Mouse (Mus musculus) forebrain, postnatal 0 days (tissue): Measurements from ENCODE around the gene Pitpnc1. TPM values are rescaled to one million over a fixed set of nuclear protein-coding genes. Genes with fewer than 3 reads are reported as not detected.

Source experiments
- ATAC-seq: fragments of 200-750 bp; cut with Nextera tagmentation; 2 replicates; pipeline ENCODE4 v1.8.0; 2017; ENCODE audit warnings: mild to moderate bottlenecking, moderate library complexity
- DNase-seq: peaks from one replicate; pipeline ENCODE4 v3.0.0-alpha.2; 2015
- H3K27ac ChIP-seq: fragments of 300-500 bp; sonication (generic); 2 replicates; pipeline ENCODE4 v1.5.1; 2014; ENCODE audit warnings: low read depth, mild to moderate bottlenecking, antibody characterized with exemption, low read length, moderate library complexity, mixed read lengths
- H3K27me3 ChIP-seq: fragments of 300-500 bp; sonication (generic); 2 replicates; pipeline ENCODE4 v1.6.1; 2014; ENCODE audit warnings: mild to moderate bottlenecking, low read length, mixed read lengths; ENCODE audit not compliant: insufficient read depth
- H3K36me3 ChIP-seq: fragments of 300-500 bp; sonication (generic); 2 replicates; pipeline ENCODE4 v1.6.1; 2014; ENCODE audit warnings: mild to moderate bottlenecking, moderate library complexity; ENCODE audit not compliant: insufficient read depth
- H3K4me1 ChIP-seq: fragments of 300-500 bp; sonication (generic); 2 replicates; pipeline ENCODE4 v1.6.1; 2014; ENCODE audit warnings: antibody characterized with exemption; ENCODE audit not compliant: insufficient read depth
- H3K4me2 ChIP-seq: fragments of 300-500 bp; sonication (generic); 2 replicates; pipeline ENCODE4 v1.6.1; 2014; ENCODE audit warnings: low read depth, mild to moderate bottlenecking, moderate library complexity
- H3K4me3 ChIP-seq: fragments of 300-500 bp; sonication (generic); 2 replicates; pipeline ENCODE4 v1.5.1; 2014; ENCODE audit warnings: low read depth, low read length, mixed read lengths
- H3K9ac ChIP-seq: fragments of 300-500 bp; sonication (generic); 2 replicates; pipeline ENCODE4 v1.6.1; 2014; ENCODE audit warnings: mild to moderate bottlenecking
- H3K9me3 ChIP-seq: fragments of 300-500 bp; sonication (generic); 2 replicates; pipeline ENCODE4 v1.6.1; 2016; ENCODE audit warnings: low read length
- CTCF ChIP-seq: sonication (generic); IDR thresholded peaks from 2 replicates; pipeline ENCODE4 v1.5.1; 2016; ENCODE audit warnings: antibody characterized with exemption, control low read depth, low read depth
- WGBS: fragments of 180-500 bp; shearing (Covaris S2); extraction: QIAGEN DNeasy Blood & Tissue Kit; methylation state at CpG from one replicate; pipeline ENCODE4 v1.1.7; 2014; 5-methylcytosine and 5-hydroxymethylcytosine counted together
- polyA plus RNA-seq: library from polyadenylated mRNA; unstranded; fragments of >200 nt; fragmentation: Nextera tagmentation; extraction: Ambion mirVana; gene quantifications from 2 replicates; pipeline ENCODE4 v1.2.1, GENCODE M21; 2015
- total RNA-seq: library from RNA; depleted of rRNA; stranded (reverse); fragments of >200 nt; gene quantifications from 2 replicates; pipeline ENCODE4 v1.2.3, GENCODE M21; 2014

Gene Pitpnc1
- total and polyA plus RNA-seq, 2 experiments from 2014 or later: 47.6 to 49.1 TPM

DNA sequence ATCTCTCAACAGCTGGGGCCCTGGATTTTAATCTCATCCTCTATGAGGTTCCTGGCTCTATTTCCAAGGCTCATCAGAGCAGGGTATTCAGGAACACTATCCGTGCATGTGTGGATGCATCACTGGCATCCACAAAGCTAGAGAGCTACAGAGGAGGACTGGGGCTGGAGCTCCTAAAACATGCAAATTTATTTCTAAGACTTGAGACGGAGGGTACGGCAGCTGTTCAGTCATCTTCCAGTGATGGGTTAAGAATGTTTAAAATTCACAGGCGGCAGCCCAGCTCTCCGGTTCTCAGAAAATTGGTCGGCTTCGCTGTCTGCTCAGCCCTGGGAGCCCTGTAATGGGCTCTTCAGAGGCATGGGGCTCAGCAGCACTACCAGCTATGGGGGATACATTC, 97.8 kb downstream of the Pitpnc1 start:
- TF ChIP-seq CTCF: no peak
- Histone ChIP-seq H3K9me3 (no peaks in the 10 kb centered on the region), H3K9ac (no peak overlapping the region), H3K27ac (peak overlapping the region; percentile 62), H3K36me3 (no peaks in the 10 kb centered on the region), H3K4me3 (no peak overlapping the region), H3K4me2 (no peak overlapping the region; the same call in 1 of the 2 replicates), H3K4me1 (peaks cover 8% of the 10 kb centered on the region), H3K27me3 (no peaks in the 10 kb centered on the region)
- 15% methylated on average over 7 of the region's 7 CpGs for WGBS
- DNase-seq (peak; percentile 60), ATAC-seq (peak; percentile 91)

DNA sequence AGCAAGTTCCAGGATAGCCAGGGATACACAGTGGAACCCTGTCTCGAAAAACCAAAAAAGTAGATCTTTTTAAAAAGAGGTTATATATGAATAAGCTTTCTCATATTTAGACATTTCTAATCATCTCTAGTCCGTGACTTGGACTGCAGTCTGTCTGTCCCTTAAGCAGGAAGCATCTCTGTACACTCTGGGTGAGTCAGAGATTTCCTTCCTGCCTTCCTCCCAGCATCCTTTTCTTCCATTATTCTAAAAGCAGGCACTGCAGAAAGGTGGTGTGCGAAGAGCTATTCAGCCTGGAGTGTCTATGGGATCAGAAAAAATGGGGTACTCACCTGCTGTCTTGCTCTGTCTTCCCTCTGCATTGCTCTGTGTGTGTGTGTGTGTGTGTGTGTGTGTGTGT, 100.0 kb downstream of the Pitpnc1 start:
- H3K4me1 ChIP-seq: peaks cover 8% of the 10 kb centered on the region
- DNase-seq: no peak
- H3K36me3 ChIP-seq: no peaks in the 10 kb centered on the region
- ATAC-seq: no peak
- no peak overlapping the region for H3K9ac ChIP-seq
- H3K4me2 ChIP-seq: no peak overlapping the region
- no peaks in the 10 kb centered on the region for H3K9me3 ChIP-seq
- TF ChIP-seq CTCF: no peak
- no peak overlapping the region for H3K4me3 ChIP-seq
- no peak overlapping the region for H3K27ac ChIP-seq
- no peaks in the 10 kb centered on the region for H3K27me3 ChIP-seq
- 80% methylated on average over 3 of the region's 3 CpGs for WGBS

DNA sequence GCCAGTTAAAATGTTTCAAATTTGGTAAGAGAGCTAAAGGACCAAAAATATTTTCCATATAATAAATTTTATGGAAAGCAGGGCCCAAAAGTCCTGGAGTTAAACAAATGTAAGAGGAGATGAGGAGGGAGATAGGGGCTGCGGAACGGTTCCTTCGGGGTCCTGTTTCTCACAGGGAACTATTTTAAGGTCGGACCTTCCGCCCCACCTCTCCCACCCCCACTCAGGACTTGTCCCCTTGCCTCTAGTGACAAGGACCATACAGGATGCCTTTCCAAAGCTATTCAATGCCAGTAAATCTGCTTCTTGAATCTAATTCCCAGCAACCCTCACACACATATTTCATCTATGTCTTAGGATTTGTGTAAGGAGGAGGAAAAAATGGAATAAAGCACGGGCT, 100.8 kb downstream of the Pitpnc1 start:
- DNase-seq (no peak), ATAC-seq (no peak)
- TF ChIP-seq CTCF: no peak
- Histone ChIP-seq H3K27ac (no peak overlapping the region), H3K4me2 (no peak overlapping the region), H3K27me3 (no peaks in the 10 kb centered on the region), H3K9ac (no peak overlapping the region), H3K4me1 (peaks cover 8% of the 10 kb centered on the region), H3K4me3 (no peak overlapping the region), H3K9me3 (no peaks in the 10 kb centered on the region), H3K36me3 (no peaks in the 10 kb centered on the region)
- WGBS: 93% methylated on average over 6 of the region's 6 CpGs

DNA sequence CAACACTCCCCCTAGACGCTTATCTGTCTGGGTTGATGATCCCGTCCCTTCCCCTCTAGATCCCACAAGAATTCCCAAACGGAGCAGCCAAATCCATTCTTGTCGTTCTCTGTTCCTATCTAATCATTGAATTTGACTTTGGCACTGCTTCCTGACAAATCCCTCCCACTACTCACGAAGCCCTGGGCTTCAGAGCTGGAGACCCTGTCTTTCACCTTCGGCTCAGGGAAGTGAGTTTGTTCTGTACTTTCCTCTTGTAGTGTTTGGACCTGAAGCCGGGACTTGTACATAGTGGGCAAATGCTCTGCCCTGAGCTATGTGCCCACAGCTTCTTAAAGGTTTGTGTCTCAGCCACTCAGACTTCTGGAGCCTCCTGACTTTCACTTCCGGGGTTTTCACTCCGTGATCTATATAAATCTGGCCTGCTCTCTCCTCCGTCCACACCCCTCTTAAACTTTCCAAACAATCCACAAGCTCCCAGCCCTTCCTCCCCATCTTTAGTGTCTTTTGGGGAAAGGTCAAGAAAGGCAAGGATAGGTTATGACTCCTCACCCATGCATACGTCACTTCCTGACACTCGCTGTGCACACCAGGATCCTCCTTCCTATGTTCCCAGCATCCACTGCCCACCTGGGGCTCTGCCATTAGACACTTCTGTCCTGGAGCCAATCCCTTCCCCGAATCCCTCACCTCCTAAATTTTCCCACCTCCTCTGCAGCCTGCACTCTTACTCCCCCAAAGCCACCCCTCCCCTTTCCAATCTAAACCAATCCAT, 104.4 kb downstream of the Pitpnc1 start:
- Histone ChIP-seq H3K4me3 (no peak overlapping the region), H3K9ac (no peak overlapping the region), H3K27me3 (no peaks in the 10 kb centered on the region), H3K4me2 (no peak overlapping the region), H3K4me1 (0 out of 2 replicates have a peak, but pooled peaks cover 3% of the 10 kb centered on the region), H3K27ac (no peak overlapping the region), H3K9me3 (no peaks in the 10 kb centered on the region), H3K36me3 (no peaks in the 10 kb centered on the region)
- no peak for TF ChIP-seq CTCF
- no peak for ATAC-seq
- no peak for DNase-seq
- 78% methylated on average over 13 of the region's 13 CpGs for WGBS

DNA sequence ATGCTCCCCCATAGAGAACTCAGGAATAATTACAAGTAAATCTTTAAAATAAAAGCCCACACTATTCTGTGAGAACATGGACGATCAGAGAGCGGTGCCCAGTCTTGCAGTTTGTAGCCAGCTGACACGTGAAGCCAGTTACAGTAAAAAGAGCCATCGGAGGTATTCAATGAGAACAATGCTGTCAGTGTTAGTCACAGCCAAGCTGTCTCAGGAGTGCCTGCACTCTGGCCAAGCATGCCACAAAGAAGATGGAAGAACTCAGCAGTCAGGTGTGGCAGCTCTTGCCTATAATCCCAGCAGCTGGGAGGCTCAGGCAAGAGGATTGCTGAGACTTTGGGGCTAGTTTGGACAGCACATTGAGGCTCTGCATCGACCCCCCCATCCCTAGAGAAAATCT, 111.8 kb downstream of the Pitpnc1 start:
- no peak overlapping the region for H3K9ac ChIP-seq
- no peak overlapping the region for H3K4me2 ChIP-seq
- no peak for ATAC-seq
- no peaks in the 10 kb centered on the region for H3K36me3 ChIP-seq
- H3K27ac ChIP-seq: no peak overlapping the region
- no peak overlapping the region for H3K4me3 ChIP-seq
- H3K4me1 ChIP-seq: 0 out of 2 replicates have a peak, but pooled peaks cover 9% of the 10 kb centered on the region
- no peaks in the 10 kb centered on the region for H3K27me3 ChIP-seq
- H3K9me3 ChIP-seq: no peaks in the 10 kb centered on the region
- no peak for TF ChIP-seq CTCF
- no peak for DNase-seq
- 35% methylated on average over 5 of the region's 5 CpGs for WGBS

DNA sequence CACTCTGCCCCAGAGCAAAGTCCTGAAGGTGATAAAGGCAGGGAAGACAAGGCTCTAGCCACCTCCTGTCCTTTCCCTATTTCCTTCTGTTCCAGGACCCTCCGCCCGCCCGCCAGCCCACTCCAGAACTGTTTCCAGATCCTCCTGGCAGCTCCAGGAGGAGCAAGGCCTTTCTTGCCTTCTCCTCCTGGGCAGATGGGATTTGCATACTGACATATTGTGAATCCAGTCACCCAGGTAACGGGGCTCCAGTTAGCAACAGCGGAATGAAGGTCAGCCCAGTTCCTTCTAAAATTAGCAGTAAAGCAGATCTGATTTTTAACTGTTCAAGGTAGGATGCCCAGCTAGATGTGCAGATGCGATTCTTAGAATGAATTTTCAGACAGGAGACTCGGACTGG, 114.3 kb downstream of the Pitpnc1 start:
- 0 out of 2 replicates have a peak, but pooled peaks cover 9% of the 10 kb centered on the region for H3K4me1 ChIP-seq
- no peak for TF ChIP-seq CTCF
- no peak overlapping the region for H3K9ac ChIP-seq
- no peak overlapping the region for H3K4me2 ChIP-seq
- no peaks in the 10 kb centered on the region for H3K27me3 ChIP-seq
- H3K36me3 ChIP-seq: no peaks in the 10 kb centered on the region
- H3K27ac ChIP-seq: no peak overlapping the region; the same call in 1 of the 2 replicates
- no peak for DNase-seq
- no peaks in the 10 kb centered on the region for H3K9me3 ChIP-seq
- H3K4me3 ChIP-seq: no peak overlapping the region
- ATAC-seq: peak; percentile 36; the same call in 1 of the 2 replicates
- 52% methylated on average over 7 of the region's 7 CpGs for WGBS

DNA sequence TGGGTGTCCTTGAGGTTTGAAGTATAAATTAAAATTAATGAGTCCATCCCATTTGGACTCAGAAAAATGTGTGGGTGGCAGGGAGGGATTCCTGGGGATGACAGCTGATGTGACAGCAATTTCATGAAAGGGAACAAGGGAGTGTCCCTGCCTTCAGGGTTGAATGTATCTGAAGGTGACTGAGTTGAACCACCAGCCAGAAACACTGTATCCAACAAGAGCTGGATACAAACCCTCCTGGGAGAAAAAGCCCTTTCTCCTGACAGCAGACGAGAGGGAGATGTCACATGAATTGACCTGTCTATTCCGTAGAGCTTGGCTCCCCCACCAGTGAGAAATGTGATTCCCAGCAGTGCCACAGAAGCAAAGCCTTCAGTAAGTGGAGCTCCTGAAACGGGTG, 115.0 kb downstream of the Pitpnc1 start:
- H3K9ac ChIP-seq: no peak overlapping the region
- H3K4me2 ChIP-seq: no peak overlapping the region
- ATAC-seq: no peak
- 46% methylated on average over 3 of the region's 3 CpGs for WGBS
- no peaks in the 10 kb centered on the region for H3K27me3 ChIP-seq
- H3K36me3 ChIP-seq: no peaks in the 10 kb centered on the region
- no peak for DNase-seq
- H3K27ac ChIP-seq: no peak overlapping the region; the same call in 1 of the 2 replicates
- H3K4me1 ChIP-seq: 0 out of 2 replicates have a peak, but pooled peaks cover 9% of the 10 kb centered on the region
- no peak for TF ChIP-seq CTCF
- no peak overlapping the region for H3K4me3 ChIP-seq
- no peaks in the 10 kb centered on the region for H3K9me3 ChIP-seq
